Mouse (Mus musculus) erythroblast, embryonic 14.5 days (primary cell): Measurements from ENCODE around the gene Pcnx4. TPM values are rescaled to one million over a fixed set of nuclear protein-coding genes. Genes with fewer than 3 reads are reported as not detected.

Source experiments
- H3K27me3 ChIP-seq: 2 replicates; pipeline ENCODE4 v1.6.1; 2012; ENCODE audit warnings: inconsistent platforms; ENCODE audit not compliant: control insufficient read depth
- H3K36me3 ChIP-seq: 2 replicates; pipeline ENCODE4 v1.6.1; 2012; ENCODE audit warnings: mild to moderate bottlenecking, inconsistent platforms; ENCODE audit not compliant: control insufficient read depth
- H3K4me1 ChIP-seq: 2 replicates; pipeline ENCODE4 v1.6.1; 2012; ENCODE audit warnings: inconsistent platforms; ENCODE audit not compliant: control insufficient read depth
- H3K4me3 ChIP-seq: replicated peaks from 2 replicates; pipeline ENCODE3; 2012; ENCODE audit warnings: moderate library complexity, mild to moderate bottlenecking, inconsistent platforms
- H3K9me3 ChIP-seq: 2 replicates; pipeline ENCODE4 v1.6.1; 2012; ENCODE audit warnings: low read length, inconsistent platforms, mixed read lengths; ENCODE audit not compliant: control insufficient read depth
- GATA1 ChIP-seq: IDR thresholded peaks from 2 replicates; pipeline ENCODE4 v1.6.1; 2012; ENCODE audit warnings: low read length, inconsistent platforms, mixed read lengths
- TAL1 ChIP-seq: IDR thresholded peaks from 3 replicates; pipeline ENCODE4 v1.6.1; 2012; ENCODE audit warnings: low read length, inconsistent platforms, mixed read lengths
- polyA plus RNA-seq: library from polyadenylated mRNA; stranded (reverse); fragments of >175 nt; gene quantifications from 2 replicates; pipeline ENCODE4 v1.2.3, GENCODE M21; 2012

The Pcnx4 gene
- polyA plus RNA-seq, 1 experiment: 0.03 TPM

- Histone ChIP-seq H3K4me3 (no peak overlapping the region), H3K27me3 (no peaks in the 10 kb centered on the region)
- TF ChIP-seq GATA1: no peak
- TF ChIP-seq TAL1: no peak
Observed at GRCm38 (mm10) chr12:72519855-72520254, 16.3 kb upstream of the Pcnx4 start.

DNA sequence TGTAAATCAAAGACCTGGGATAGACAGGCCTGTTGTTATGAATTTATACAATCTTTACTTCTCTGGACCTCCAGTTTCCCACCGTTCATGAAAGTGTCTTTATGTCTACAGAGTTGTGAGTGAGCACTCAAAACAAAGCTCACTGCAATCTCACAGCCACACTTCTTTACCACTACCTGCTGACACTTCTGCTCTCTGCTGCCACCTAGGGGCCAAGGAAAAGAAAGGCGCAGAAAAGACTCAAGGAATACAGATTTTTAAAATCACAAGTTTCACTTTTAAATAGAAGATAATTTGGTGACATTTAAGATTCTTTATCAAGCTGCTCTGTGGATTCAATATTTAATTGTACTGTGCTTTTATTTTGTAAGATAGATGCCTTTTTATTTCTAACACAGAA is 15.5 kb upstream of the Pcnx4 start:
- no peaks in the 10 kb centered on the region for H3K36me3 ChIP-seq
- no peaks in the 10 kb centered on the region for H3K9me3 ChIP-seq
- H3K4me3 ChIP-seq: no peak overlapping the region
- no peaks in the 10 kb centered on the region for H3K27me3 ChIP-seq
- peaks cover 4% of the 10 kb centered on the region for H3K4me1 ChIP-seq
- TF ChIP-seq GATA1: no peak
- no peak for TF ChIP-seq TAL1

More at GRCm38 (mm10) chr12:72519855-72520254, 16.3 kb upstream of the Pcnx4 start:
- no peaks in the 10 kb centered on the region for H3K36me3 ChIP-seq
- peaks cover 2% of the 10 kb centered on the region; the same call in 1 of the 2 replicates for H3K4me1 ChIP-seq
- H3K9me3 ChIP-seq: no peaks in the 10 kb centered on the region

- Histone ChIP-seq H3K9me3 (no peaks in the 10 kb centered on the region), H3K4me3 (no peak overlapping the region), H3K27me3 (no peaks in the 10 kb centered on the region), H3K36me3 (no peaks in the 10 kb centered on the region), H3K4me1 (peaks cover 8% of the 10 kb centered on the region)
- TF ChIP-seq TAL1: no peak
- no peak for TF ChIP-seq GATA1
Observed at GRCm38 (mm10) chr12:72525588-72525987, 10.6 kb upstream of the Pcnx4 start.

- H3K36me3 ChIP-seq: no peaks in the 10 kb centered on the region
- no peaks in the 10 kb centered on the region for H3K9me3 ChIP-seq
- H3K27me3 ChIP-seq: no peaks in the 10 kb centered on the region
- H3K4me1 ChIP-seq: peaks cover 18% of the 10 kb centered on the region
- H3K4me3 ChIP-seq: no peak overlapping the region
- no peak for TF ChIP-seq TAL1
- TF ChIP-seq GATA1: no peak
Observed at GRCm38 (mm10) chr12:72532303-72532702, 3.9 kb upstream of the Pcnx4 start.

GRCm38 (mm10) chr12:72533986-72534385 is 2.2 kb upstream of the Pcnx4 start:
- no peak for TF ChIP-seq GATA1
- no peak for TF ChIP-seq TAL1
- peaks cover 2% of the 10 kb centered on the region; the same call in 1 of the 2 replicates for H3K36me3 ChIP-seq
- no peaks in the 10 kb centered on the region for H3K9me3 ChIP-seq
- H3K27me3 ChIP-seq: no peaks in the 10 kb centered on the region
- H3K4me1 ChIP-seq: peaks cover 16% of the 10 kb centered on the region
- H3K4me3 ChIP-seq: no peak overlapping the region

- TF ChIP-seq TAL1 (no peak), GATA1 (no peak)
- H3K9me3 ChIP-seq: no peaks in the 10 kb centered on the region
- no peaks in the 10 kb centered on the region for H3K27me3 ChIP-seq
- peaks cover 16% of the 10 kb centered on the region for H3K4me1 ChIP-seq
- peaks cover 2% of the 10 kb centered on the region; the same call in 1 of the 2 replicates for H3K36me3 ChIP-seq
- peak overlapping the region; percentile 73 for H3K4me3 ChIP-seq
Observed at GRCm38 (mm10) chr12:72535599-72535998, 584 bp upstream of the Pcnx4 start.

DNA sequence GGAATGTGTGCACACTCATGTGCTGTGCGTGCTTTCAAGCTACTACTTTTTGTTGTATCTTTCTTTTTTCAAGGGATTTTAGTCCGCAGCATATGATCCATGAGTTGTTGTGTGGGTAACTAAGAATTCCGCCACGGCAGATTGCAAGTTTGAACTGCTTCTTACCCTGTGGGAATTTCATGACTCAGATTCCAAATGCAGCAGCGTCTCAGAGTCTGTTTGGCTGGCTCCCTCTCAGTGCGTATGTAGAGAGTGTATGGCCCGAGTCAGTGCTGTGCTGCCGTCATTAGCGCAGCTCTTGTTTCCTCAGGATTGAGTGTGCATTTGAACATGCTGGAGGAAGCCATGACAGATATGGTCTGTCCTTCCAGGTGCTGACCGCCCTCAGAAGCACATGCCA is 2.4 kb downstream of the Pcnx4 start:
- no peak overlapping the region for H3K4me3 ChIP-seq
- TF ChIP-seq TAL1 (no peak), GATA1 (no peak)
- H3K36me3 ChIP-seq: peaks cover 9% of the 10 kb centered on the region
- no peaks in the 10 kb centered on the region for H3K27me3 ChIP-seq
- peaks cover 16% of the 10 kb centered on the region for H3K4me1 ChIP-seq
- no peaks in the 10 kb centered on the region for H3K9me3 ChIP-seq

DNA sequence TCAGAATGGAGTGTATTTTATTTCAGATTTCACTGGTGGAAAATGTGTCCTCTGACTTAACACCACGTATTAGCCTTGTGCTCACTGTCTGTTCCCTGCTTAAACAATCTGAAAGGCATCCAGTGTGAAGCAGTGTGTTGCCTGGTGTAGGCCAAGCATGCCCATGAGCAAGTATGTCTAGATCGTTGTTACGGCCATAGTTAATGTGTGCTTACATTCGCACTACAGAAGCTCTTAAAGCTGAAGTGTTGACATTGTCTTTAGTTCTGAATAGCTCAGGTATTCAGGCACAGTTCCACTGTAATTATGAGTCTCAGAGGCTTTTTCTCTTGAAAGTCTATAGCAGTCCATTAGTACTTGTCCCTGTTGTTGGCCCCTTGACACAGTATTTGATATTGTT is 18.2 kb downstream of the Pcnx4 start:
- H3K36me3 ChIP-seq: no peaks in the 10 kb centered on the region
- no peak for TF ChIP-seq TAL1
- no peak for TF ChIP-seq GATA1
- no peaks in the 10 kb centered on the region for H3K9me3 ChIP-seq
- H3K27me3 ChIP-seq: no peaks in the 10 kb centered on the region
- no peaks in the 10 kb centered on the region for H3K4me1 ChIP-seq
- H3K4me3 ChIP-seq: no peak overlapping the region

GRCm38 (mm10) chr12:72564281-72564795 is 28.2 kb downstream of the Pcnx4 start:
- no peaks in the 10 kb centered on the region for H3K9me3 ChIP-seq
- H3K4me3 ChIP-seq: no peak overlapping the region
- no peaks in the 10 kb centered on the region for H3K27me3 ChIP-seq
- no peaks in the 10 kb centered on the region for H3K4me1 ChIP-seq
- TF ChIP-seq GATA1 (no peak), TAL1 (no peak)
- no peaks in the 10 kb centered on the region; the same call in 1 of the 2 replicates for H3K36me3 ChIP-seq

GRCm38 (mm10) chr12:72582021-72582420 is 45.8 kb downstream of the Pcnx4 start:
- TF ChIP-seq GATA1 (no peak), TAL1 (no peak)
- Histone ChIP-seq H3K9me3 (peaks cover 8% of the 10 kb centered on the region; the same call in 1 of the 2 replicates), H3K27me3 (no peaks in the 10 kb centered on the region), H3K4me3 (no peak overlapping the region), H3K4me1 (no peaks in the 10 kb centered on the region), H3K36me3 (no peaks in the 10 kb centered on the region)
